Mouse (Mus musculus) C2C12 (cell line): ENCODE measurements at regions not wholly inside any gene's neighbourhood (a gene's known extent, or its start where the extent isn't known, plus 50 kb on each side); places are given as distances from the start of the nearest gene placed in this dataset.

Experiments used
- CEBPB ChIP-seq: IDR thresholded peaks from one replicate; pipeline ENCODE4 v1.6.1; 2011; ENCODE audit warnings: low read depth, mild to moderate bottlenecking, control low read depth, moderate library complexity
- CTCF ChIP-seq: IDR thresholded peaks from one replicate; pipeline ENCODE4 v1.5.1; 2011; ENCODE audit not compliant: control insufficient read depth, insufficient read depth, insufficient read length
- FOSL1 ChIP-seq: IDR thresholded peaks from one replicate; pipeline ENCODE4 v1.8.0; 2011; ENCODE audit warnings: mild to moderate bottlenecking, low read length; ENCODE audit not compliant: poor library complexity, insufficient read depth, severe bottlenecking
- MAX ChIP-seq: IDR thresholded peaks from one replicate; pipeline ENCODE4 v1.6.1; 2011; ENCODE audit warnings: mild to moderate bottlenecking, control low read depth
- MYOD1 ChIP-seq: IDR thresholded peaks from one replicate; pipeline ENCODE4 v1.6.1; 2011; ENCODE audit warnings: low read depth; ENCODE audit not compliant: control insufficient read depth, insufficient read length
- MYOG ChIP-seq: IDR thresholded peaks from one replicate; pipeline ENCODE4 v1.6.1; 2011; ENCODE audit not compliant: control insufficient read depth, insufficient read length; ENCODE audit errors: extremely low read depth
- USF1 ChIP-seq: IDR thresholded peaks from one replicate; pipeline ENCODE4 v1.6.1; 2011; ENCODE audit warnings: low read depth, mild to moderate bottlenecking, control low read depth, moderate library complexity

GRCm38 (mm10) chr2:50921002-50921401 lies 227.9 kb downstream of the Rnd3 start:
- TF ChIP-seq CTCF: no peak
- no peak for TF ChIP-seq MAX
- TF ChIP-seq MYOG: no peak
- no peak for TF ChIP-seq FOSL1
- TF ChIP-seq USF1: no peak
- TF ChIP-seq MYOD1: no peak
- TF ChIP-seq CEBPB: no peak
